Mouse (Mus musculus) cerebellum, postnatal 4 days (tissue): Measurements from ENCODE around the gene Gm28374.

ENCODE experiments used
- DNase-seq, 2 experiments: peaks; one replicate each; pipeline ENCODE4 v3.0.0; 2022; ENCODE audit warnings: low spot score in 2 of 2, mixed read lengths in 1 of 2

Gm28374 gene

DNA sequence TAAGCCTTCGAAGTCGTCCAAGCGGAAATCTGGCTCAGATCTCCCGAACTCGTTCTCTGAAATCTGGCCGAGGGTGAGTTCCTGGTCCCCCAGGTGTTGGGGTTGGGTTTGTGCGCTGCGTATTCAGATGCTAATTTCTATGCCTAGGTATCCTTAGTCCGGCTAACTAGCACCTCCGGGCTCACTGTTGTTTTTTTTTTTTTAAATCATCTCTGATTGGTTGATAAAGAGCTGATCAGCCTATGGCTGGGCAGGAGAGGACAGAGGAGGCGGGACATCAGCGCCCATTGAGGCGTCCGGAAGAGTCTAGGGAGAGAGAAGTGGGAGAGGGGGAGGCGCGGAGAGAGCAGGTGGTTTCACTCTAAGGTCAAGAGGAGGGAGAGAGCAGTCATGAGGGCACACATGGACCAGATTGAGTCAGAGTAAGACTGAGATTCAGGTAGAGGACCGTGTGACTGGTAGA lies 3.4 kb upstream of the Gm28374 start:
- peak in 1 of 2 experiments; percentile 56 for DNase-seq

DNA sequence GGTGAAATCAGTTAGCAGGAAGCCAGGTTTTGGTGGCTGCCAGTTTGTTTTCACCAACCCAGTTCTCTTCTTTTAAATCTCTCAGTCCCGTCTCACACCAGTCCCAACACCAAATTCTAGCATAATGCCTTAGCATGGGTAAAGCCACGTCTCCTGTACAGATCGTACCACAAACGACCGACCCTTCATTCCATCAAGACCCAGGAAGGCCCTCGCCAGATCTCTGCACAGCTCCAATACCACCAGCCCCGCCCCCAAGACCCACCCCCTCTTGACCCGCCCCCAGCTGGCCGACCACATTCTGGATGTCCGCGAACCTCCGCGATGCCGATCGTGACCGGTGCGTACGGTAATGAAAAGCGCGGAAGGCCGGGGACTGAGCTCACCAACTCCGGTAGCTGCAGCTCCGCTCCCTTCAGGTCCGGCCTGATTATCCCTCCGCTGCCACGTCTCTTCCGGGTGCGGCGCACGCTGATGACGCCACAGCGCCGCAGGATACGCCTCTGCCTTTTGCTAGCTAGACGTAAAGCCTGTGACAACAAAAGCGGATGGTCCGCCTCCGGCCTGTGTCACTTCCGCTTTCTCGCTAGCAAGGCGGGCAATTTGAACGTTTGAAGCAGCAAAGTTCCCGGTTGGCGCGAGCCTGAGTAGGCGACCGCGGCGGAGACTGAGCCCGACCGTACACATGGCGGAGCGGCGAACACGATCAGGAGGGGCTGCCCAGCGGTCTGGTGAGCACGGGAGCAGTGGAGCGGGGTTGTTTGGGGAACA lies 2.6 kb upstream of the Gm28374 start, which contains the start of the genes Zfpl1 and Cdca5:
TSS of gene Zfpl1 (minus strand) at position 479 of the 771 bp plus-strand sequence.
TSS of gene Cdca5 (plus strand) at position 506 of the 771 bp plus-strand sequence.
- DNase-seq: peak; percentile 96 to 98

DNA sequence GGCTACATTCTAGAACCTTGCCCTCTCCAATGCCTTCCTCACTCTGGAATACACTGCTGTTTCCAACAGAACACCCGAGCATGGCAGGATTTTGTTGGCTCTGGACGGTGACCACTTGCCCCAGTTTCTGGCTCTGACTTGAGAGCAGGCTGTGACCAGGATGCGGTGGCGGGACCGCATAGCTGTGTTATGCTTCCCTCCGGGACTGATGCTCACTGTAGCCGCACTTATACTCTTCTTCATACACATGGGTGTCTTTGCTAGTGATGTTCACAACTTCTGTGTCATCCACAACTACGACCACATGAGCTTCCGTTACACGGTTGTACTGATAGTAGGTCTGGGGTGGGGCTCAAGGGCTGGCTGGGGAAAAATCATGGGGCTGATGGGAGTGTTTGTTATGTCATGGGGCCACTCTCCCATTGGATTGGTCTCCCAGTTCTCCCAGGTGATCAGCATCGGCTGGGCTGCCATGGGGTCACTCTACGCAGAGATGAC lies 2.0 kb downstream of the Gm28374 start, which contains the start of gene Tmem262:
TSS of gene Tmem262 (plus strand) at position 51 of the 498 bp plus-strand sequence.
- DNase-seq: no peak

DNA sequence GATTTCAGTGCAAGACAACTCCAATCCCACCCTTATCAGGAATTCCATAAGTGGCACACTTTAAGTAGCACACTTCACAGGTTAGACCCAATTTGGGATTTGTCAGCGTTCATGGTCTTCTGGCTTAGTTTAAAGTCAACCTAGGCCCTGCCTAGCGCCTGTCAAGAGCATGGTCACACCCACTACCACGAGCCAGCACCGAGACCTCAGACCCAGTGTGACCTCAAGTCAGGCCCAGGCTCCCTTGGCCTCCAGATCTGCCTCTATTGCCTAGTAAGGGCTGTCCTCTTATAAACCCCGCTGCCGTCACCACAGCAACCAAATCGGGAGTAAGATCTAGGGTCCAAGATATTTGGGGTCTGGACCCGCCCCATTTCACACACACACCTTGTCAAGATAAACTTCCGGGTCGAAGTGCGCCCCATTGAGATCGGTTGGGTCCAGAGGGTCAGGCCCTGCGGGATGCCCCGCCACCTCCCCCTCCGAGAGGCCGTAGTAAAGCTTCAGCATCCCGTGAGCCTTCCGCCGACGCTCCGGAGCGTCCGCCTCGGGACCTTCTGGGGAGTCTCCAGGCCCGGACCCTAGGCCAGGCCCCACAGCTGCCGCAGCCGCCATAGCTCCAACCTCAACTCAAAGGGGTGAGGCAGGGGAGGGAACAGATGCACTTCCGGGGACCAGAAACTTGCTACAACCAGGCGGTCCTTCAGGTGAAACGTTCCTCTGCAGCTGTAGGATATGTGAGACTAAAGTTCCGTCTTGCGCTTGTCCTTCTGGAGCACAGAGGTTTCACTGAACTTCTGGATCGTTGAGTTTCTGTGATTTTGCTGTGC lies 5.3 kb downstream of the Gm28374 start, which contains the start of gene Vps51:
TSS of gene Vps51 (minus strand) at position 668 of the 830 bp plus-strand sequence.
- peak; percentile 63 to 83 for DNase-seq

DNA sequence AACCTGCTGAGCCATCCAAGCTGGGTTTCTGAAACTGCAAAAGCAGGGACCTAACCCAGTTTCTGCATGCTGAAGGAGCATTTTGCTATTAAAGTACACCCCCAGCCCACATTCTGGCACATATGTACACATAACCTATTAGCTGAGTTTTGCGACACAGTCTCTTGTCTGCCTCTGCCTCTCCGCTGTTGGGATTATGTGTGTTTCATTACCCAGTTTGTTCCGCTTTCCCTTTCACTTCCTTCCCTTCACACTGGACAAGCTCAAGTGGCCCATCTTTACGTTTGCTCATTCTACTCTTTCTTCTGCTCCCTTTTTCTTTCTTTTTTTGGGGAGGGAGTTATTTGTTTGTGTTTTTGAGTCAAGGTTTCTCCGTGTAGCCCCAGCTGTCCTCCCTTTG lies 8.2 kb downstream of the Gm28374 start:
- no peak for DNase-seq

DNA sequence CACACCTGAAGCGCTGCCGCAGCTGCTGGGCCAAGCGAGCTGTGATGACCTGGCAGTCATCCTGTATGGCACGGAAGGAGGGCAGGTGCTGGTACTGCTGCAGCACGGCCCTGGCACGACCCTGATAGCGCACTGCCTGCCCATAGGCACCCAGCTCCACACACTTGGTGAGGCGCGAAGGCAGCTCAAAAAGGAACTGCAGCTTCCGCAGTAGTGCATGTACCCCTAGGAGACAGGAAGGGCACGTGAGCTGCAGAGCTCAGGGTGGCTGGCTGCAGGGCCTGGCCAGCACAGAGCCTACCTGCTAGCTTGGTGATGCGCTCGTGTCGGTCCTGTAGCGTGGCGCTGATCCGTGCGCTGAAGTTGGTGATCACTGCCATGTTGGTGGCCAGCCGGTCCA lies 10.8 kb downstream of the Gm28374 start:
- DNase-seq: no peak

DNA sequence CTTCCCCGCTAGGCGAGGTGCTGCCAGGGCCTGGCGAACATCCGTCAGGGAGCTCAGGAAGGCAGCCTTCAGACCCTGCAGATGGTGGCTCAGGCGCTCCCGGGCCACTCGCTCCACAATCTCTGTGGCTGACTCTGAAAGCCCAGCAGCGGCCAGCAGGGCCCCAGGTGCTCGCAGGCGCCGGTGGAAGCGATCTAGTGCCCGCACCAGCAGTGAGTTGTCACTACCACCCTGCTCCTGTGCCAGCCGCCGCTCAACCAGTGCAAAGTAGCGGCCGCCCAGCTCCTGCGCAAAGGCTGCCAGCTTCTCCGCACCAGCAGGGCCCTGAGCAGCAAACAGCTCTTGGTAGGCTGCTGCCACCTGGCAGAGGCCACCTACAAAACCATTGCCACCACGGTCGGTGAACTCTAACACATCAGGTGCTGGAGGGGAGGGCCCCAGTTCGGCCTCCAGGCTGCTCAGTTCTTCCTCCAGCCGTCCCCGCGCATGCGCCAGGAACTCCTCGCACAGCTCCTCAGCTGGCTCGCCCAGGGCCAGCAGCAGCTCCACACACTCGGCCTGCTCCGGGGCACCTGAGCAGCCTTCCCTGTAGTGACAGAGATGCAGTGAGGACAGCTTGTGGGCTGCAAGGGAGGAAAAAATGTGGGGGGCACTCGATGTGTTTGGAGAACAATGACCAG lies 11.3 kb downstream of the Gm28374 start:
- DNase-seq: no peak

DNA sequence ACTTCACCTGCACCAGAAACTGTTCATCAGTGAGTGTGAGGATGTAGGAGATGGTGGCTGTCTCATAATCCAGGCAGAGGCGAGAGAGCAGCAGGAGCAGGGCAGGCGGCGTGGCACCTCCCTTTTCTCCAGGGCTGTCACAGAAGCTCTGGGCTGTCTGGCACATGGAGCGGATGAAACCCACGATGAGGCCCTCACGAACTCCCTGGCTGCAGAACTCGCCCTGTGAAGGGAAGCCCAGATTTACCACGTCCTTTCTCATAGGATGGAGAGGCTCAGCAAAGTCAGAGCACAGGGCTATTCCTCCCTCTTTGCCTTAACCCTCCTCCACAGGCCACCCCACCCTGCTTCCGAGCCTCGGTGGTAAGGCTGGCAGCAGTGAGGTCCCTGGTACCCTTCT lies 12.2 kb downstream of the Gm28374 start:
- no peak for DNase-seq

DNA sequence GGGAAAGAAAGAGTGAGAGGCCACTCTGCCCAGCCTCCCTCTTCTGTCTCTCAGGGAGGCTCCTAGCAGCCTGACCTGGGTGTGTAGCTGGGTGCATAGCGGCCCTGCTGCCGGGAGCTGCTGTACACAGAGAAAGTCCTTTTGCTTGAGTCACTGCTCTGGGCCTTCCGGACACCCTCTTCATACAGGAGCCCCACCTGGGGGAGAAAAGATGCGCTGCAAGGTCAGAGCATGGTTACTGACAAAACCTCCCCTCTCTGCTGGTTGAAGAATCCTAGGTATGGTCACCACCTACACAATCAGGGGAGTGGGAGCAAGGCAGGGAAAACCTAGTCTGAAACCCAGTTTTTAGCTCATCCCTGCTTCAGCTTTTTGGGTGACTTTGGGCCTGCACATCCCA lies 13.1 kb downstream of the Gm28374 start:
- no peak for DNase-seq

DNA sequence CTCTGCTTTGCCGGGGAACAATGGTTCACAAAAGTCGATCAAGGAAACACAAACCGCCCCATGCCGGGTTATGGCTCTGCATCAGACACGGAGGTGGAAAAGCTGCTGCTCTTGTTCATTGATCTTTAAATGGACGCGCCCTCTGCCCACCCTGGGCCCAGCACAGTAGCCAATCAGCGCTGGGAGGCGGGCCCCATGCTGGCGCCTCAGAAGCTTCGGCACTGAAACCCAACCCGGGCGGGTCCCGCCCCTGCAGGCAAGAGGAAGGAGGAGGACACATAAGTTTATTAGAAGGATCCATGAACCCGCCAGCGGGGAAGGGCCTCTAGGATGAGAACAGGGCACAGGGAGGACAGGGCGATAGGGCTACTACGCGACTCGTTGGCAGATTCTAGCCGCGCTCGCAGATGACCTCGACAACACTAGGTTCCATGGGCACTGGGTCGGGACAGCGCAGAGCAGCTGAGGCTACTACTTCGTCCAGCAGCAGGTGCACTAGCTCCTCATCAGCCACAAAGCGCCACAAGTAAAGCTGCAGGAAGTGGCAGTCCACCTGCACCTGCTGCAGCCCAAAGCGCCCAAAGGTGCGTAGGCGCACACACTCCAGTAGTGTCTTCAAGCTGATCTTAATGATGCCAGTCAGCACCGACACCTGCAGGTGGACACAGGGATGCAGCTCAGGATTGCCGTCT lies 14.2 kb downstream of the Gm28374 start, which contains the start of gene Tm7sf2:
TSS of gene Tm7sf2 (minus strand) at position 650 of the 692 bp plus-strand sequence.
- peak; percentile 81 to 84 for DNase-seq

DNA sequence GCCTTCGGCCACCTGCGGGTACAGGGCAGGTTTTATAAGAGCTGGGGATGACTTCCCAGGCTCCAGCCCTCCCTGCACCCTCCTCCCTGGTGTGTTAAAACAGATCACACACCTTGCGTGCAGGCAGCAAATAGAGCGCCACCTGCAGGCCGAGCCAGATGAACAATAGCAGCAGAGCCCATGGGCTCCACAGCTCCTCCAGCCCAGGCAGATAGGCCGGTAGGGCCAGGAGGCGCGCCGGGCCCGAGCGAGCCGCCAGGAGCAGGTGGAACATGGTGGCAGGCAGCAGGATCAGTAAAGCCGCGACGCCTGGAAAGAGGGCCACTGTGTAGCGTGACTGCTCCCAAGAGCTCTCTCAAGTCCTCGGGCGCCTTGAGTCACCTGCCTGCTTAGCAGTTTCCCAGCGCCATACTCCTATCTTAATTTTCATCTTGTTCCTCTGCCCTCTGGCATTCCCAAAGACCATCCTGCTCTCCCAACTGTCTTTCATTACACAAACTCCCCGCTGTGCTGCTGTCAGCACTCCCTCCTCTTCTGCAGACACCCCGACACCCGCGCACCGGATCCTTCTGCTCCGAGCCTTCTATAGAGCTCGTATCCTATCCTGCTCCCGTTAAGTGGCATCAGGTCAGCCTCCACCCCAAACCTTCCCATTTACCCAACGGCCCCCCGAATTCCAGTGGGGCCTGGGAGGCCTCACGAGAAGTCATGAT lies 14.9 kb downstream of the Gm28374 start:
- peak; percentile 82 to 86 for DNase-seq

DNA sequence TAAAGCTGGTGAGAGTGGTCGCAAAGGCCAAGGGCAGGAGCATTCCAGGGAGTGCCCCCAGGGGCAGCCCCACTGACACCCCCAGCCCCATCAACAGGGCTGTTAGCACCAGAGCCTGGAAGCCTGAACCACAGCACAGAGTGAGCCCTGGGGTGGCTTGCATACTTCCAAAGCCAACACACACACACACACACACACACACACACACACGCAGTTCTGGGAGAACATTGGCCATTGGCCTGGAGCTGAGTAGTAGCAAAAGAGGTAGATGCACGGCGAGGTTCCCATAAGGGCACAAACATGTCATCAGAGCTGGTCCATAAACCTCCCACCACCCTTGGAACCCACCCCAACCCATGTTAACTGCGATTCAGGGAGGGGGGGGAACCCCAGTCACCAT lies 15.5 kb downstream of the Gm28374 start:
- DNase-seq: no peak

DNA sequence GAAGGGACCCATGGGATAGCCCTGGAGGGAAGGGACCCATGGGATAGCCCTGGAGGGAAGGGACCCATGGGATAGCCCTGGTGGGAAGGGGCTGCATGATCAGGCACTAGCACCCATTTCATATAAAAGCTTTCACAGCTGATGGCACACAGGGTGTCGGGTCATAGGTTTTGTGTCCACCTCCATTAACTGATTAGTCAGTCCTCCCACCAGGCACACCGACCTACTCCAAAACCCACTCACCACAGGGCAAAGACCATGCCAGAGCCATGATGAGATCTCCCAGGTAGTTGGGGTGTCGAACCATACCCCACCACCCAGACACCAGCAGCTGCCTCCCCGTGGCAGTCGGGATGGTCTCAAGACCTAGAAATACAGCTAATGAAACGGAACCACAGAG lies 19.0 kb downstream of the Gm28374 start:
- no peak for DNase-seq

DNA sequence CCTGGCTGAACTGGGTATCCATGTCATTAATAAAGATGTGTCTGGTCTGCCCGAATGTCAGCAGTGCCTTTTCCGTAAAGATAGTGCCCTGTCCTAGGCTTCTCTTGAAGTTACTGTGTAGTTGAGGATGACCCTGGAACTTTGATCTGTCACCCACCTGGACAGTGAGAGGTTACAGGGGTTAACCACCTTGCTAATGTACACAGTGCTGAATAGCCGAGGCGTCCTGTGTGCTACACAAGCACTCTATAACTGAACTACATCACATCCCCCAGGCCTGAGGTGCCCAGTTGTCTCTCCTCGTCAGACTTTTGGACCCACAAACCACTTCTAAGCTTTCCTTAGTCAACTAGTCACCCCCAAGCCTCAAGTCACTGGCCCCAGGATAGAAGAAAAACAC lies 19.6 kb downstream of the Gm28374 start:
- no peak for DNase-seq

DNA sequence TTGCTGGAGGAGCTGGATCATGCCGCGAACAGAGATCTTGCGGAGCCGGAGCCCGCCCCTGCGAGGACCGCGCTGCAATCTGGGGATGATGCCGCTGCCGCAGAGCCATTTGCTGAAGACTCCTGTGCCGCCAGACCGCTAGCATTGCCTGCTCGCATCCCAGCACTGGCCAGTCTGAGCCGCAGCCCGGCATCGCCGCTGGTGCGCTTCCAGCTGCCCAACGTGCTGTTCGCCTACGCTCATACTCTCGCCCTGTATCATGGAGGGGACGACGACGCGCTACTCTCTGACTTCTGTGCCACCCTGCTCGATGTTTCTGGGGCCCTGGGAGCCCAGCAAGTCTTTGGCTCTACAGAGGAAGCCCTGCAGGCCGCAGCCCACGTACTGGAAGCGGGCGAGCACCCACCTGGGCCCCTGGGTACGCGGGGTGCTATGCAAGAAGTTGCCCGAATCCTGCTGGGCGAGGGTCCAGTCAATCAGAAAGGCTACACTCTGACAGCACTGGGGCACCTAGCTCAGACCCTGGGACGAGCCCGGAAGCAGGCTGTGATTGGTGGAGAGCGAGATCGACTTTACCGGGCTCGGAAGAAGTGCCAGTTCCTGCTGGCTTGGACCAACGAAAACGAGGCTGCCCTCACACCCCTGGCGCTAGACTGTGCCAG lies 20.3 kb downstream of the Gm28374 start:
- DNase-seq: peak in 1 of 2 experiments; percentile 36

DNA sequence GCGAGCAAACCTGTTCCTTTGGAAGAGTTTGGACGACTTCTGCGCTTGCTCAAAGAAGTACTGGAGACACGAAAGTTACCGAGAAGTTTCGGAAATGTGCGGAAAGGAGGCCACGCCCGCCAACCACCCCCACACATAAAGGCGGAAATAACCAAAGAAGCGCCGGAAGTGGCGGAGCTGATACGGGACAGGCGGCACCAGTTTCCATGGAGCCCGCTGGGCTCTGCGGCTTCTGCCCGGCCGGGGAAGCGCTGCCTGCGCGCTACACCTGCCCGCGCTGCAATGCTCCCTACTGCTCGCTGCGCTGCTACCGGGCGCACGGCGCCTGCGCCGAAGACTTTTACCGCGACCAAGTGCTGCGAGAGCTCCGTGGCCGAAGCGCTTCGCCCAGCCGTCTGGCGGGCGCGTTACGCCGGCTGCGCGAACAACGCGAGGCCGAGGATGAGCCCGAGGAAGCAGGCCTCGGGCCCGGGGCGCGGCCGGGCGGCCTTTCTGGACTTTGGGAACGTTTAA lies 21.0 kb downstream of the Gm28374 start, which contains the start of gene Znhit2:
TSS of gene Znhit2 (plus strand) at position 172 of the 513 bp plus-strand sequence.
- peak; percentile 75 to 87 for DNase-seq

DNA sequence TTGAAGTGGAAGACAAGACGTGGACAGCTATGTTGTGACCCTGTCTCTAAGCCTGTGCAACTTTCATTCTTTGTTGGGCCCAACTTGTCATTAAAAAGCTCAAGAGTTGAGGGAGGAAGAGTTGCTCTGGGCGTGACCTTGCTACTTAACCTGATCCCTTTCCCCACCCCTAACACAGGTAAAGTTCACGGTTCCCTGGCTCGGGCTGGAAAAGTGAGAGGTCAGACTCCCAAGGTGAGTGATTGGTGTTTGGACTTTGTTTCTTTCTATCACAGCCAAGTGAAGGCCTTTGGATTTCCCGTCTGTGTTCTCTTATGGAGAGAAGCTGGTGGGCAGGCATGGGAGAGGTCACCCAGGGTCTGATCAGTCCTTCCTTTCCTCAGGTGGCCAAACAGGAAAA lies 23.1 kb downstream of the Gm28374 start:
- no peak for DNase-seq

DNA sequence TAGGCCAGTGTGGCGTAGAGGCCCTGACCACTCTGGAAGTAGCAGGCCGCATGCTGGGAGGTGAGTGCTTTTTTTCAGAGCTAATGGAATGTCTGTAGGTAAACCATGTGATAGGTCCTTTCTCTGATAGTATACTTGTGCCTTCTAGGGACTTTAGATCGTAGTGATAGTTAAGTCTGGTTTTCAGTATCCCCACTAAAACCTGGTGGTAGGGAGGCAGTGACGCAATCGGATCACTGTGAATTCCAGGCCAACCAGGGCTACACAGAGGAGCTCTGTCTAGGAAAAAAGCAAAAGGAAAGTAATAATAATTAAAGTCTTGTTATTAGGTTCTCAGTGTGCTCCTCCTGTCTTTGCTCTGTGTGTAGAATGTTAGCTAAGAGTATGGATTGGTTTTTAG lies 23.5 kb downstream of the Gm28374 start:
- DNase-seq: no peak

DNA sequence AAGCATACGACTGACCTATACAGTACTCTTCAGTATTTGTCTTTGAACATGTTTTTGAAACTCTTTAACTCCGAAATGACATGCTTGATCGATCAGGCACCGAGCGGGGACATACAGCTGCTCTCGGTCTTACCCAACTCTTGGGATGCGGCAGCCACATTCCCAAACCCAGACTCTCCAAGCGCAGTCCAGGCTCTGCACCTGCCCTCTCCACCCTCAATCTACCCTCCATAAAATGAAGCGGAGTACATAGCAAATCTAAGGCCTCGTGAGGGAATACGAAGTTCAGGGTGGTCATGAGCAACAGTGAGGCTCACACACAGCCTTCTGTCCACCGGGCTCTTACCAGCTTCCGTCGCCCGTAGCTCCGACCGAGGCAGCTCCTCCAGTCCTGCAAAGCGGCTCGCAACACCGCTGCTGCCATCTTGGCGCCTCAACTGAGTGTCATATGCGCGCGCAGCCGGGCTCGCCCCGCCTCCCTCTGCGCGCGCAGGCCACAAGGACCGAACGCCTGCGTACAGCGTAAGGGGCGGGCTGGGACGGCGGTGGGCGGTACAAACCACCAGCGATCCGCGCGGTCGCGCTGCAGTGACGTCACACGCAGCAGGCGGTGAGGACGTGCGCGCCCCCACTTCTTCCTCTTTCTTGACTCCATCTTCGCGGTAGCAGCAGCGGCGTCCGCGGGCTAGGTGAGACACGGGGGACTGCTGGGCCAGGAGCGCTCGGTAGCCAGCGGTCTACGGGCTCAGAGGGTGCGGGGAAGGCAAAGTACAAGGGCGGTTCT lies 24.6 kb downstream of the Gm28374 start, which contains the start of the genes Mrpl49 and Fau:
TSS of gene Mrpl49 (minus strand) at position 473 of the 784 bp plus-strand sequence.
TSS of gene Fau (plus strand) at position 532 of the 784 bp plus-strand sequence.
- DNase-seq: peak; percentile 98 to 99
